Mouse (Mus musculus) thymus, postnatal 25 days (tissue): ENCODE measurements around the gene Zbtb44.

Experiments
- DNase-seq: peaks from one replicate; pipeline ENCODE4 v3.0.0; 2022

The Zbtb44 gene

DNA sequence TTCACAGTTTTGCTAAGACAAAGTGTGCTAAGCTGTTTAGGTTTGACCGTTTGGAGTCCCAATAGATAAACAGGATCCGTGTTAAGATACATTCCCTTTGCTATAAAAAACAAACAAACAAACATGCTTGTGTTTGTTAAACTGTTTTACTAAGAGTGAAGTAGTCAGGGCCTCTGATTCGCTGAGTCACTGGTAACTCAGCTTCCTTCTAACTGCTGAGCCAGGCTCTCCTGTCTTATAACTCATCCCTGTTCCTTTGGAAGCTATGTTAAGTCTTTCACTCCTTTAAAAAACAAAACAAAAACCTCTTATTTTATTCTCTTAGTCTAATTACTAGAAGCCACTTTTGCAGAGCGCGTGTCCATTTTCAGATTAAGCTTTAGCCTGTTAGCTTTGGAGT, 41.8 kb downstream of the Zbtb44 start:
- no peak for DNase-seq

DNA sequence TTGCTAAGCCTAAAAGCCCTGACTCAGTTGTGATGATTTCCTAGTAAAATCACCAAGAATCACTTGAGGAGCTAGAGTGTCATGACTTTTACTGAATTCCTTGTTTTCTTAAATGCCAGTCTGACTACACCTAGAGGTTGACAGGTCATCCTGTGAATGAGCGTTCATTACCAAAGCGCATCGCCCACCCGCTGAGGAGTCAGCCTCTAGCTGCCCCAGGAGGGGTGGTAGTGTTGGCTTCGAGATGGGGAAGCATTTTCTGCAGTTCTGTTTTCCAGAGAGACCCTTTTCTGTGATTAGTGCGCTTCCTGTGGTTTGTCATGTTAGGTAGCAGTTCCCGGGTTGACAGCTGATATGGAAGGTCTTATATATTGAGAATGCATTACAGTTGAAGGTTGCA, 43.4 kb downstream of the Zbtb44 start:
- no peak for DNase-seq

DNA sequence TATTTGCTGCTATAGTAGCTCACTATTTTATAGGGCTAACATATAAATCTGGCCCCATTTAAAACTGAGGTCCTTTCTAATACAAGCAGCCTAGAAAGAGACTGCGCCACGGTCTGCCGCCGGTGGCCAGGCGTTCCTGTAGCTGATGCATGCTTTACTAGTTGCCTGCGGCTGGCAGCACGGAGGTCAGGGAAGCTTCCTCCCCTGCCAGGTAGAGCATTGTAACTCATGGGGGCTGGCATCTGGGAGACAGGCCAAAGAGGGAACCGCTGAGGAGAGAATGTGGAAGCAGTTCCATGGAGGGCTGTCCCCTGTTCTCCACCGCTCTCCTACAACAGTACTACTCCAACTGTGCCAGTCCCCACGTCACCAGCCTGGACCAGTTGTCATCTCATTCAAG, 44.4 kb downstream of the Zbtb44 start:
- DNase-seq: no peak

DNA sequence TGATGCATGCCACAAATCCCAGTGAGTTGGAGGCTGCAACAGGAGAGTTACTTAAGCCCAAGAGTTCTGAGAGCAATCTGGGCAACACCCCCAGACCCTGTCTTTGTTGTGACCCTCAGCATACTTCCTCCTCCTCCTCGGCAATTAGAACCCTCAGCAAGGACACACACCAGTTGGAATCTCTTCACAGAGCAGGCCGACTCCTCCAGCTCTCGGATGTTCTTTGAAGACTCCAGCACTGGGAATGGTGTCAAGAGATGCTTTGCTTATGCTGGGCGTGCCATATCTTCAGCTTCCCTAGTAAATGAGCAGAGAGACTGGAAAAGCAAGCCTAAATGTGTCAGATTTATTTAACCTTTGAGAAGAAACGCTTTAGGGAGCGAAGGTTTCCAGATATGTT, 50.3 kb downstream of the Zbtb44 start:
- DNase-seq: no peak

DNA sequence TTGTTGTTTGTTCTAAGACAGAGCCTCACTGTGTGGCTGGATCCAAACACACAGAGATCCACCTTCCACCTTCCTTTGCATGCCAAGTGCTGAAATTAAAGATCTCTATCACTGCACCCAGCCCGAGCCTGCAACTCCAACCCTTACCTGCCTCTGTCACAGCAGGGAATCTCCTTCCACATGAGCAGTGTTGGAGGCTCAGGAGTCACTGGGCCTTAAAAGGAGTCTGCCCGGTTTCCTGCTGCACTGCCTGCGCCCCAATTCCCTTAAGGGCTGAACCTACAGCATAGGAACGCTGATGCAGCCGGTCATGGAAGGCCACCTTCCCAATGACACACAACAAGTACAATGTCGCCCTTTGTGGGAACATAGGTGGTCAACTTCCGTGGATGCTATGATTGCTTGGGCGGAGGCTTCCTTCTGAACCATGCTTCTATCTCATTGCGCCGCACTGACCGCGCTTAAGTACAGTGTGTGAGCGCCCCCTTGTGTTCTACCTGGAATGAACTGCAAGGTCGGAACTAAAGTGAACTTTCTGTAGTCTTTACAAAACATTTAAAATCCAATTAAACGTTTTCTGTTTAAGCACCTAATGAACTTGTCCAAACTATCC, 51.7 kb downstream of the Zbtb44 start:
- DNase-seq: peak; percentile 70

DNA sequence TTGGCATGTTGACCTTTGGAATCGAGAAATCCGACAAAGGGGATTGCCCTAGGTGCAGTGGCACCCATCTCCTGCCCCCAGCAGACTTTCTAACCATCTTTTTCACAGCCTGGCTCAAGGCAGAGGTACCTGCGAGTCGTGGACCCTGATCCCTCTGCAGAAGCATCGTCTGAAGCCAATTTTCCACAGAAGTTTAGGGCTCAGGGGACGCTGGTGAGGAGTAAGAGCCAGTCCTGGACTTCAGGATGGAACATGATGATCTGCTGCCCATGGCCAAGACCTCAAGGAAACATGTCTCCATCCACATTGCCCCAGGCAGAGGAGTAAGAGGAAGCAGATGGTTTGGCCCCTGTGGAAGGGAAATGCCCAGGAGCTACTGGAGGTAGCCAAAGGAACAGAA, 52.3 kb downstream of the Zbtb44 start:
- no peak for DNase-seq

GRCm38 (mm10) chr9:31085556-31085955, 55.1 kb downstream of the Zbtb44 start:
- no peak for DNase-seq

DNA sequence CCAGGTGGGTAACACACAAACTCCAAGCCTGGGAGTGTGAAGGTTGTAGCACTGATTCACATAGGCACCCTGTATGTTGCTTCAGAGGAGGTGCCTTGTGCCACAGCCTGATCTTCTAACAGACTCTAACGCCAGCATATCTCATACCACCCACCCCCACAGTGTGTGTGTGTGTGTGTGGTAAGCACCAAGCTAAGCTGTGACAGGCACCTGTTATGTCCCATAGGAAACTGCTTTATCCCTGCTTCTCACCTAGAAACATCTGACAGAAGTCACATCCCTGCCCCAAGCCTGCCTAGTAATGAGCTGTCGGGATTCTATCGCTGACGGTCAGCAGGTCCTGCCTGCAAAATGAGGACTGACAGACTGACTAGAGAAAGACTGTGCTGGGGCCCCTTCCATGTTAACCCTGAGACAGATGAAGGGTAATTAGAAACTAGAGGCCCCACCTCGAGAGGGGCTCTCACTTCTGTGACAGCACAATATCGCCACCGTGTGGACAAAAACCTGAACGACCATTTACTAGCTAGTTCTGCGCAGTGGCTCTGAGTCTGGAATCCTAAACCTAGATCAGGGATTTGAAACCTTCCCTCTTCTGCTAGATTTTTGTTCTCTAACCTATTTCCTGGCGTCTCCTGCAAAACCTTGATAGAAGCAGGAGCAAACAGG, 55.8 kb downstream of the Zbtb44 start:
- DNase-seq: peak; percentile 62

DNA sequence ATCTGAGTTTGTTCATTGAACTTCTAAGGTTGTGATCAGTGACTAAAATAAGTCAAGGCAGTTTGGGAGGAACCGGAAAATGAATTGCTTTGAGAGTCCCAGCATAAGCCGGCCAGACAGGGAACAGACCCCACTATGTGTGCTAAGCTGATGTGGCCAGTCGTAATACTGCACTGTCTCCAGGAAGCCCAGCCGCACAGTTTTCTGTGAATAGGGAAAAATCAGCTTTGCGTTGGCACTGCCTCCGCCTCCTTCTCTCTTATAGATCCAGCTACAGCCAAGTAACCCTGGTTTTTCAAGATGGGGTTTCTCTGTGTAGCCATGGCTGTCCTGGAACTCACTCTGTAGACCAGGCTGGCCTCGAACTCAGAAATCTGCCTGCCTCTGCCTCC, 56.3 kb downstream of the Zbtb44 start:
- no peak for DNase-seq

GRCm38 (mm10) chr9:31087466-31087865, 57.0 kb downstream of the Zbtb44 start:
- DNase-seq: no peak

DNA sequence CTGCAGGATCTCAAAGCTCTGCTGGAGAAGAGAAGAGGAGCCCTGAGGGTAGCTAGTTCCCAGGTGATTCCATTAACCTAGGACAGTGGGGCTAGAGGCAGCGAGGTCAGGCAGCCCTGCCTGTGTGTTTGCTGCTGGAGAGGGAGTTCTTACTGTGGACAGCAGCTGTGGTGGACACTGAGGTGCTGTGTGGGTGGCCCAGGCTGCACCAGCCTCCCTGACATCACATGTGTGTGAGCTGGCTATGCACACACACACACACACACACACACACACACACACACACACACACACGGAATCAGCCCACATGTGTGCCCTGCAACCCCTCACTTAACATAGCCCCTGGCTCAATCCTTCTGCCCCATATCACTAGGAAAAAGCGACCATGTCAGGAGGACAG, 57.7 kb downstream of the Zbtb44 start:
- DNase-seq: no peak

DNA sequence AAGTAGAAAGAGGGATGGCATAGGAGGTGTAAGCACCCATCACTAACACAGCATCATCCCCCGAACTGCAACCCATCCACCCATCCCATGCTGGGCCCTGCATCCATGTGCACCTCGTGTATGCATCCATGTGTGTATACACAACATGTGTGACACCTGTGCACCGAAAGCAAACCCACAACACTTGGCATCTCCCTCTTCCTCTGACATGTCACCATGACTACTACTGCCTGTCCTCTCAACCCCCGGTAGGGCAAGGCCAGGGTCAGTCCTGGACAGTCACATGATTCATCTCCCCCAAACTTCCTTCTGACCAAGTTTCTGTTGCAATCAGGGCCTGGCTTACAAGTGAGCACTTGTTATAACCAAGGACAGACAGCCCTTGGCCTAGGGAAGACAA, 58.4 kb downstream of the Zbtb44 start:
- no peak for DNase-seq

- DNase-seq: no peak
Measured at GRCm38 (mm10) chr9:31089541-31089940, 59.1 kb downstream of the Zbtb44 start.

- no peak for DNase-seq
Measured at GRCm38 (mm10) chr9:31090081-31091023, 59.9 kb downstream of the Zbtb44 start.

GRCm38 (mm10) chr9:31091162-31091581, 60.7 kb downstream of the Zbtb44 start:
- DNase-seq: no peak

DNA sequence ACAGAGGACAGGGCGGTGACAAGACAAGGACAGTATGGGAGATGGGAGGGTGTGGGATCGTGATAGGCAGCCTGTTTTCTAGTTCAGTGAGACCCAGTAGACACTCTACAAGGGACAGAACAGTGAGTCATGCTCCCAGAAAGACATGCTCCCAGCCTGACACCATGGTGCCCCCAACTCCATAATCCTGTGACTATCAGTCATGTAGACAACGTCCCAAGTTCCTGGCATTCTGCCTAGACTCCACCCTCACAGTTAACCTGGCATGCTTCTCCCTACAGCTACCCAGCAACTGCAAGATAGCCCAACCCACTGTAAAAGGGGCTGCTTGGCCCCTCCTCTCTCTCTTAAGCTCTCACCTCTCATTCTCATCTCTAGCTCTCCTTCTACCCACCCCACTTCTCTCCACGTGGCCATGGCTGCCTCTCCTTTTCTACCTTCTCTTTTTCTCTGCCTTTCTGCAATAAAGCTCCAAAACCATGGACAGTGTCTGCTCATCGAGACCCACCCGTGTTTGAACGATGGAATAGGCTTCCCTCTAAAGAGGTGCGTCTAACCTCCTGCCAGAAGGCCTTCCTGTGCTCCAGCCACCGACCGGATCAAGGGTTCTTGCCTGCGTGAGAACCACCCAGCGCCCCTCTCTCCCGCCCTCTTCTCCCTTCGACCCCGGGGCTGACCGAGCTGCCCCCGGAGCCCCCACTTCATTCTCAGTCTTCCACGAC, 61.8 kb downstream of the Zbtb44 start:
- no peak for DNase-seq

DNA sequence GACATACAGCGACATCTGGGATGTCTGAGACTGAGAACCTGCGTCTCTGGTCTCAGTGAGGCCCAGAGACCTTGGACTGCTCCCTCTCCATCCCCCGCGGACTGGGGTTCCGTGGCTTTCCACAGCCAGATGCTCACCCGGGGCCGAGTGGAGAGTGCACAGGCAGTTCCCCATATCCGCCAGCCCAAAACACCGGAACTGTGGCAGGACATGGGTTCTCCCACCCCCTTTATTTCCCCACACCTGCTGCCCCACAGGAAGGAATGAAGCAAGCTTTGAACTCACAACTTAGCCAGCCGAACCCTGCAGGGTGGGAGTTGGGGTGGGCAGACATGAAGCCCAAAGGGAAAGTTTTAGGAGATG, 62.4 kb downstream of the Zbtb44 start:
- DNase-seq: no peak

DNA sequence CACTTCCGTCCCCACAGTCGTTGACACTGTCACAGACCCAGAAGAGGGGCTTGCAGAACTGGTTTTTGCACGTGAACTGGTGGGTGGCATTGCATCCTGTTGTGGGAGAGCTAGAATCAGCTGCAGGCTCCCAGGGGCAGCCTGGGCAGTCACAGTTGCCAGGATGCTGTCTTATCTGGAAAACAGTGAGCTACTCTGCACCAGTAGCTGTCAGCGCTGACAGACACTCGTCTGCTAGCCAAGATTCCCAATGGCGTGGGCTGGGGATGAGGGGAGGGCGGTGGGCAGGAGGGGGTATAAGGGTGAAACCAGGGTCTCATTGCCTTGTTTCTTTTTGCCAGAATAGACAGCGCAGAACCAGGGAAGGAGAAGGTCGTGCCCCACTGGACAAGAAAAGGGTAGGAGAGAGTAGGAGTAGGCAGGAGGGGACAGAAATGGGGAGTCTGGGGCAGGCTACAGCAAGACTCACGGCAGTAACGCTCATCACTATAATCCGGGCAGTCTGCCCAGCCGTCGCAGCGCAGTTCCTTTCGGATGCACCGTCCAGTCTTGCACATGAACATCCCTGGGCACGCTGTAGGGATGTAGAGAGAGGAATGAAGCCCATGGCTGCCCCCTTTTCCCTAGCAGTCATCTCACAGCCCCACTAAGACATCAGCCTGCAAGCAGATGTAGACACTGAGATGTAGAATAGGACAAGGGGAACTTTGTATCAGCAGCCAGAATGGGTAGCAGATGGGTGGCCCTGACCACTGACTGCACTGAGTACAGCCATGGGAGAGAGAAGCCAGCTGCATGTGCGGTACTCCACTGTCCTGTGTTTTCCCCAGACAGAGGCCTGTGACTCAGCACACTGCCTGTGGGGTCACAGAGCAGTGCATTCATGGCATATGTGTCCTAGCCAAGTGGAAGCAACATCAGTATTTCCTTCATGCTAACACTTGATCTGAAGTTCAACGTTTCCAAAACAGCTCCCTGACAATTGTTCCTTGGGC, 66.9 kb downstream of the Zbtb44 start:
- DNase-seq: no peak

GRCm38 (mm10) chr9:31098118-31098517, 67.7 kb downstream of the Zbtb44 start:
- no peak for DNase-seq

DNA sequence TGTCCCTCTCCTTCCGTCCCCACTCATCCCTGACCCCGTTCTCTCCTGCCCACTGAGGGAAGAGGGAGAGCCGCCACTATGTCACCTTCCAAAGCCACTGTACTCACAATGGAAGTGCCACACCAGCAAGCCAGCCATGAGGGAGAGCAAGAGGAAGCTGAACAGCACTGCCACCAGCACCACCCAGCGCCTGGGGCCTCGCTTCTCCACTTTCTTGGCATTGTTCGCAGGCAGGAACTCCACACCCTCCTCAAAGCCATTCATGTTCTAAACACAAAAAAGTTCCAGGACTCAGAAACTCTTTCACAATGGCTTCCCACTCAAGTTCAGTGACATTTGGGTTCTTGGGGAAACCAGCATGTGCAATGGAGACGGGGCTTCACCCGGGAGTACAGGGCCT, 78.0 kb downstream of the Zbtb44 start:
- DNase-seq: no peak

DNA sequence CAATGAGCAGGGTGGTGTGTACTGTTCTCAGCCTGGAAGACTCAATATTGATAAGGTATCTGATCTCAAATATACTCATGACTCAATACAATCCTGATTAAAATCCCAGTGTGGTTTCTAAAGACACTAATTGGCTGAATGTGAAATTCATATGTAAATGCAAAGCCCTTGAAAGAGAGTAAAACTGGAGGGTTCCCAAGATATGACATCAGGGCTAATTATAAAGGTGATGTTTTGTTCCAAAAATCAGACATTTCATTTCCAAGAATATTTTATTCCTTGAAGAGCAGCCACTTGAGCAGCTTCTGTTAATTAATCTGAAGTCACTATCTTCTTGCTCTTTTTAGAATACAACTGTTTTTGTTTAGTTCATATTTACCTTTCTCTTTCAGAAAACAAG, 85.1 kb downstream of the Zbtb44 start:
- no peak for DNase-seq

DNA sequence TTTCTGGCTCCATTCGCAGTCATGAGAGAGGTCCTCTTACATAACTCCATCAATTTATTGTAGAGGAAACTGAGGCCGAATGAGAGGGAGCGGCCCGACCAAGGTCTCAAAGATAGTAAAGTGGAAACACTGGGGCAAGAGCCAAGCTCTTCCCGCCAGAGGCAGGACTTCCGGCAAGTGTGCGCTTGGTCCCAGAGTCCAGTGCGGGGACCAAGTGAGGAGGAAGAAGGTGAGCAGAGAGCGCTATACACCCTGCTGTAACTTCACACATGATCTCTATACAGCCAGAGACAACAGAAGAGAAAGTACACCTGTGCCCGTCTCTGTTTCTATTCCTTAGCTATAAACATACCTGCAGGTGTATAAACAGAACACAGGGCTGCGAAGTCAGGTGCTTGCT, 86.6 kb downstream of the Zbtb44 start:
- no peak for DNase-seq
